In genomic region chr12:8509693-8510092, GRCm38 (mm10) we compare ENCODE assay signal across 10 mouse cellular contexts. TPM values are rescaled to one million over a fixed set of nuclear protein-coding genes. Genes with fewer than 3 reads are reported as not detected.
A peak's percentile ranks its signal among the peaks of the same experiment; 100 is the strongest.
DNase-seq lines count a peak whose midpoint lies in the region; ATAC-seq lines count a peak whose summit lies in the region.
"Had no signal": no experiment of that assay in that cellular context is flagged by ENCODE, and none has a peak within 500 bp of the region (broad histone marks: within the 10 kb centered on the region; RNA-seq: fewer than 3 reads in every experiment).

No protein-coding gene starts in this region.

- peak; percentile 32 for DNase-seq in gastrocnemius, postnatal 25 days
- no peak for DNase-seq in gastrocnemius, postnatal 4 days (ENCODE audit: low spot score in 2 of 2)
- peak; percentile 32 for DNase-seq in MN1 (ENCODE audit: low spot score)
- peak; percentile 50 to 65 for DNase-seq in heart, adult 9 months (ENCODE audit: low spot score in 2 of 2)
- peak; percentile 66 for DNase-seq in lung, postnatal 25 days (ENCODE audit: low spot score)
- no peak for DNase-seq in testis, postnatal 10 days (ENCODE audit: low spot score)
- no peak for DNase-seq in layer of hippocampus, adult 11-12 months (ENCODE audit: low spot score)
- DNase-seq: cerebellum, postnatal 36 days; right cerebral cortex, postnatal 14 days had no signal

- ATAC-seq in erythroblast, adult 5-6 weeks (replicated peaks; ENCODE audit: low FRiP score, poor library complexity, severe bottlenecking) = no peak

RNA-seq across cellular contexts. Expression of gene Rhob, which starts 9.9 kb away (rescaled TPM):
- 10 to 100 TPM; 42.1 to 43.0 TPM for total RNA-seq in gastrocnemius, postnatal 25 days (2021)
- total RNA-seq in gastrocnemius, postnatal 4 days (2021) = 100 to 1,000 TPM; 111 to 115 TPM
- total RNA-seq in erythroblast, adult 5-6 weeks (2015; ENCODE audit: low replicate concordance) = 27.4 and 31.9 TPM in 2 replicates
- 8.9 and 9.7 TPM in 2 replicates for total RNA-seq in erythroblast, adult 5-6 weeks (2017; ENCODE audit: low replicate concordance)

Comparison
In these comparisons a context has a peak if more than half of its experiments do, and no peak if none do; other contexts are left out.
1. DNase-seq: peak in gastrocnemius, postnatal 25 days (single experiment), MN1 (single experiment), heart, adult 9 months (2 of 2) and lung, postnatal 25 days (single experiment); none in gastrocnemius, postnatal 4 days (0 of 2), testis, postnatal 10 days (single experiment) and layer of hippocampus, adult 11-12 months (single experiment).